Mouse (Mus musculus): ENCODE measurements at regions not wholly inside any gene's neighbourhood (a gene's known extent, or its start where the extent isn't known, plus 50 kb on each side); places are given as distances from the start of the nearest gene placed in this dataset.

- POLR2A ChIA-PET, result no interaction called here
- CTCF ChIA-PET, result no interaction called here
Measured at GRCm38 (mm10) chr1:76080241-76080640, 534.2 kb downstream of the Slc4a3 start.

- ChIA-PET CTCF (interaction anchor here in 2 of 4 experiments (0.5 to 0.6 kb wide), 2 partner anchors 48 to 1115 kb away, joined by 3 to 4 read pairs; no protein-coding TSS in a partner anchor), POLR2A (no interaction called here)
Measured at GRCm38 (mm10) chr1:76081700-76082099, 535.6 kb downstream of the Slc4a3 start.

DNA sequence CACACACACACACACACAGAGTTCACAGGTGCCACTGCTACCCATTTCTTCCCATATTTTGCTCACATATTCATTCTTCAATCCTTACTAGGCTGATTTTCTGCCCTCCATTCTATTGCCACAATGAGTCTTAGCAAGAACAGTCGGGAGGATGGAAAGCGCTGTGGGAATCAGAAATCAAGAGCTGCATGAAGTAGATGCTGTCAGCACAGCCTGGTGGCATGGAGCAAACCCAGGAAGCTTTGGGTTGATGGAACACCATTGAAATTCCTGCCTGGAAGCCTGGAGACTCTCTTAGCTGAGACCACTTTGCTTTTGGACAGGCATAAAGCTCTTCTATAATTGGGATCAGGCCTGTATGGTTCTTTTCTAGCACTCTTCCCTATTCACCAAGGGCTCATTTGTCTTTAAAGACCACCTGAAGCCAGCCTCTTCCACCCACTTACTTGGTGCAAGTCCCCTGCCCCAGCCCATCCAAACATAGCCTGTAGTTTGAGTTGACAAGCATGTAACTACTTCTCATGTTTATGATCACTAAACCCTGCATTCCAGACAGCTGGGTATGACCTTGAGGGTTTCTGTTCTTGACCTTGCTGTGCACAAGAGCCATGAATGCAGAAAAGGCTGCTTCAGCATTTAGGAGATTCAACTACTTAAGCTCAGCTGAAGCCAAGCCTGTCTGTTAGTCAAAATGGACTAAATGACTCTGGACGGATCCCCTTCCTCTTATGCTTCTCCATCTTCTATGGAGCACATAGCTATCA lies 537.4 kb downstream of the Slc4a3 start:
- CTCF ChIA-PET, result no interaction called here

DNA sequence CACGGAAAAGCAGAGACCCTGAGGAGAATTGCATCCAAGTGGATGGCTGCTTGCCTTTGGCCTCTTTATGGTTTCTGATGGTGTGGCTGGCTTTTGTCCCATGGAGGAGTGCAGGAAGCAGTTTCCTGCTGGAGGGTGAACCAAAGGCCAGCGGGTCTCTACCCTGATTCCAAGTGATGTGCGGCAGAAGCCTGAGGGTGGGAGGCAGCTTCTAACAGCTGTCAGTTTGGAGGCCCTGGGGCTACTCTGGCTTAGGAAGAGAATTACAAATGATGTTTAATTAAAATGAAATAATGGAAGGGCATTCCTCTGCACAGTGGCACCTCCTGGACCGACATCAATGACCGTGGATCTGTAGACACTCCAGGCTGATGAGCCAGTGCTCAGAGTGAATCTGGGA lies 545.0 kb downstream of the Slc4a3 start:
- CTCF ChIA-PET, result no interaction called here
- POLR2A ChIA-PET, result no interaction called here

More for the DNA sequence above, 537.4 kb downstream of the Slc4a3 start:
- POLR2A ChIA-PET, result no interaction called here

DNA sequence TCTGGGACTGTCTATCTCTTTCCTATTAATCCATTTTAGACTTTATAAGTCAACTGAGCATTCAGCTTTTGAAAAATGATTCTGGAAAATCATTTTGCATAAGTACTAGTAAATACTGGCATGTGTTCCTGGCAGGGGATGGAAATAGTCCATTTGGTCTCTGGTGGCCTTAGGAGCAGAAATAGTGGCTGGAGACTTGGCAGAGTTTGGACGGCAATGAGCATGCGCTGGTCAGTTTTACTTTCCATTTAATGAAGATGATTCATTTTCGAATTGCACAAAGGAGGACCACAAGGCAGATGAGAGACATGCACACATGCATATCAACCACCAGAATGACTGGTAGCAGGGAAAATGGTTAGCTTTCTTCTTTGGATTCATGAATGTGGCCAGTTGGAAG lies 567.2 kb downstream of the Slc4a3 start:
- ChIA-PET CTCF (no interaction called here), POLR2A (no interaction called here)

DNA sequence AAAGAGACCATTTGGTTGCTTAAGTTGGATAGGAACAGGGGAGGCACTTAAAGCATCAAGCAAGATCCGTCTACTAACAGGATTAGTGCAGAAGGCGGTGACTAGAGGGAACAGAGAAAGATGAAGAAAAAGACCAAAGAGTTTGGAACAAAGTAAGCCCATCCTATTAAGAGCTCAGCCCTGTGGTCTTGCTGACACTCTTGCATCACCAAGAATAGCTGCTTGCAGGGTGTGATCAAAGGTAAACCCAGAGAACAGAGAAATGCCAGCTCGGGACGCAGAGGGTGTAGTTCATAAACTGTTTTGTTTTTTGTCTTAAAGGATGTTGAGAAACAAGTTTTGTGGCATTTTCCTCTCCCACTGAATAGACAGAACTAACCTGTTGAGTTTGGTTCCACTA lies 574.8 kb downstream of the Slc4a3 start:
- POLR2A ChIA-PET, result interaction anchor here in 1 of 4 experiments (0.7 kb wide), 1 partner anchor 1104 kb away, joined by 5 read pairs; no protein-coding TSS in a partner anchor
- CTCF ChIA-PET, result no interaction called here

DNA sequence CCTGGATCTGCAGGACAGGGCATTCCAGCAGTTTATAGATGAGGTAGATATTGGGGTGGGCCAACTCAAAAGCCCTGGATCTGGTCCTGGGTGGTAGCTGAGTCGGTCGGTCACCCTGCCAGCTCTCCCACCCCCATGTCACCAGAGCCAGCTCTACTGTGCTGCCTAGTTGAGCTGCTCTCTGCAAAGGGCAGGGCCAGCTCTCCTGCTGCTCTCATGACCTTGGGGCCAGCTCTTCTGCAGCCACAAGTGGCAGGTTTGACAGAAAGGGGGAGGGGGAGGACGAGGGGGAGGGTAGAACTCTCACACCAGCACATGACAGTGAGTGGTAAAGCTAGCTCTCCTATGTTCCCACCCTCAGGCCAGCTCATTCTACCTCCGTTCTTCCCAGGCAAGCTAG lies 584.3 kb downstream of the Slc4a3 start:
- ChIA-PET CTCF (interaction anchor here in 2 of 4 experiments (0.6 kb wide), 2 partner anchors 49 to 64 kb away, joined by 4 to 8 read pairs; no protein-coding TSS in a partner anchor), POLR2A (no interaction called here)

GRCm38 (mm10) chr1:76136810-76137209 lies 590.7 kb downstream of the Slc4a3 start:
- ChIA-PET CTCF (no interaction called here), POLR2A (interaction anchor here in 1 of 4 experiments (0.7 kb wide), 1 partner anchor 10 kb away, joined by 3 read pairs; no protein-coding TSS in a partner anchor)

- ChIA-PET CTCF (no interaction called here), POLR2A (no interaction called here)
Measured at GRCm38 (mm10) chr1:76137701-76138100, 591.6 kb downstream of the Slc4a3 start.

DNA sequence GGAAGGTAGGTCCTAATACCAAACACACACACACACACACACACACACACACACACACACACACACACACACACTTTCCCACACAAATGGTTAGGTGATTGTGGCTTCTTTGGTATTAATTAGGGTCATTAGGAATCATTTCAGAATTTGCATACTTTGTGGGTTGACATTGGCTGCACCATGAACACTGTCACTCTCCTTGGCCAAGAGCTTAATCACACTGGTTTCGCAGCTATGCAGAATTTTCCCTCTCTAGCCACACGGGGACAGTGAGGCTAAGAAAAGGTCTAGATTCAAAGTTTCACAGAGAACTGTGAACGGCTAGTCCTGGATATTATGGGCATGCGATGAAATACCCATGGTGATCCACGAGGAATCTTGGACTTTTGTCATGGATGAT lies 597.5 kb downstream of the Slc4a3 start:
- ChIA-PET POLR2A (no interaction called here), CTCF (no interaction called here)

DNA sequence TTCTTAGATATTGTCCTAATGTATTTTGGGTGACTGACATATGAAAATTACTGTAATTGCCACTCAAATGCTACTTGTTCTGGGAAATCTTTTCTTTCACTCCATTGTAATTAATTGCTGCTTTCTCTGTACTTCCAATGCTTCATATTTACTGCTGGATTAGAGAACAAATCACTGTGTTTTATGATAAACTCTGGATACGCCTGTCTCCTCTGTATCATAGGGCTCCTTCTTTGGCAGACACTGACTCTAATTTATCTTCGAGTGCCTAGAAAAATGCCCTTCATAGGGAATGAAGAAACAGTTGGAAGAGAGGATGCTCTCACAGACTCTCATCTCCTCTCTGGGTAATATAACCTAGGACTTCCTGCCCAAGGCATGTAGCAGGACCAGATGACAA lies 602.9 kb downstream of the Slc4a3 start:
- ChIA-PET CTCF (no interaction called here), POLR2A (no interaction called here)

DNA sequence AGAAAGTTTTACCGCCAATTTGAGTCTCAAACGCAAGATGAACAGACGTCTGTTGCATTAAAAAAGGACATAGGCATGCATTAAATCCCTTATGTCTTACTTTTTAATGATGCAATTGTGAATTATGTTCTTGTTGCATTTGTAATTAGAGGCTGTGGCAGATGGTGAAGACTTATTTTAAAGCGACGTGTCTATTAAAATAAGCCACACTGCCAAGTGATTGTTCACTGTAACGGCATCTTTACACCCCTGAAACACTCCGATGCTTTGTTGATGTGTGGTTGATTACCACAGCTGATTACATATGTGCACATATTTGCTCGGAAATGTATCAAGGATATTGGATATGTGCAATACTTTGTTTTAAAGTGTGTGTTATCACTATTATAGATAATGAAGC lies 610.2 kb downstream of the Slc4a3 start:
- ChIA-PET POLR2A (no interaction called here), CTCF (no interaction called here)

DNA sequence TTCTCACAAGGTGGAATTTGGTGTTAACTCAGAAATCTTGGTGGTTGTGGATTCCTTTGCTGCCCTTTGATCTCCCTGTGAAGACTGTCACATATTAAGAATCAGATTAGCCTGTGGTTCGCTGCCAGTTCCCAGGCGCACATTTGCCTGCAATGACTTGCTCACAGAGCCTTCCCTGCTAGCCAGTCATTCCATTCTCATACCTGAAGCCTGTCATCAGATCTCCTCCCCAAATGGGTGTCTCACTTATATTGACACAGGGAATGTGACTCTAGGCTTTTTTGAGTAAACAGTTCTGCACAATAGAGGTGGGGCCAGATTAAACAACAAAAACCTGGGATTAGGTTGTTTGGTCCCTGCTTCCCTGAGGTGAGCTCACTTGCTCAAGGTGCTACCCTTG lies 621.4 kb downstream of the Slc4a3 start:
- CTCF ChIA-PET, result no interaction called here
- POLR2A ChIA-PET, result no interaction called here

- CTCF ChIA-PET, result no interaction called here
- POLR2A ChIA-PET, result no interaction called here
Measured at GRCm38 (mm10) chr1:76181181-76181580, 635.1 kb downstream of the Slc4a3 start.

- CTCF ChIA-PET, result no interaction called here
- POLR2A ChIA-PET, result interaction anchor here in 1 of 4 experiments (0.7 kb wide), 1 partner anchor 536 kb away, joined by 3 read pairs; no protein-coding TSS in a partner anchor
Measured at GRCm38 (mm10) chr1:76194844-76195243, 648.8 kb downstream of the Slc4a3 start.

DNA sequence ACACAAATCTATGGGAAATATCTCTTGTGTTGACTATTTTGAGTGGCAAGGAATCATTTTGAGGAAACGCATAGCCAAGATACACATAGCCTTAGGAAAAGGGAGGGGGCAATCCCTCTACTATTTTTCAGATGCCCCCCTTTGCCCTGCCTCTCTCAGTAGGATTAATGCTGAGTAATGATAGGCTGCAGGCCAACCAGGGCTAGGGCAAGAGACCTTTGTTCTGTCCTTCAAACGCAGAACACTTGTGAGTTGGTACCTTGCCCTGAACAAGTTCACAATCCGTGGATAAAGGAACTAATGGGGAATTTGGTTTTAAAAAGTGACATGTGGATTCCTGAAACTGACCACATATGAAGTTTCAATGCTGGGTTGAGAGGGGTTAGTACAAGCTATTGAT lies 651.6 kb downstream of the Slc4a3 start:
- CTCF ChIA-PET, result no interaction called here
- POLR2A ChIA-PET, result interaction anchor here in 1 of 4 experiments (0.7 kb wide), 1 partner anchor 863 kb away, joined by 3 read pairs; no protein-coding TSS in a partner anchor

GRCm38 (mm10) chr1:76200906-76201305 lies 654.8 kb downstream of the Slc4a3 start:
- CTCF ChIA-PET, result interaction anchor here in 2 of 4 experiments (0.6 kb wide), 2 partner anchors 33 to 480 kb away, joined by 3 to 5 read pairs; no protein-coding TSS in a partner anchor
- POLR2A ChIA-PET, result interaction anchor here in 1 of 4 experiments (0.7 kb wide), 1 partner anchor 831 kb away, joined by 5 read pairs; no protein-coding TSS in a partner anchor

GRCm38 (mm10) chr1:76212486-76212885 lies 666.4 kb downstream of the Slc4a3 start:
- ChIA-PET POLR2A (no interaction called here), CTCF (no interaction called here)

DNA sequence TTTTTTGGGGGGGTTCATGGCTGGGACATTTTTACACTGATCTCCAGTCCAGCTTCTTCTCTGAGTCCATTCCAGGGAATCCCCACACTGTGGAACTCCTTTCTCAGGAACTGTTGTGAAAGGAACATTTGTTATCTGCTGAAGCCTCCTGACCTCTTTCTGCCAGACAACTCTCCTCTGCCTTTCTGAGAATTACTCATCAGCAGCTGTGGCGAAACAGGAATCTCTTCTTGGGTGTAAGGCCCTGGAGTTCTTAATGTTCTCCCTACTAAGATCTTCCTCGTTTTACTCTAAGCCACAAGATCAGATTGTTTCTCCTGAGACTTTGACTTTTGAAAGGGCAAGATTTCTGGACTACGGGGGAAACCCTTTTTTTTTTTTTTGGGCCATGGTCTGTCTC lies 698.7 kb downstream of the Slc4a3 start:
- POLR2A ChIA-PET, result no interaction called here
- CTCF ChIA-PET, result no interaction called here

GRCm38 (mm10) chr1:76246181-76246796 lies 700.2 kb downstream of the Slc4a3 start:
- POLR2A ChIA-PET, result no interaction called here
- CTCF ChIA-PET, result no interaction called here

- POLR2A ChIA-PET, result no interaction called here
- CTCF ChIA-PET, result no interaction called here
Measured at GRCm38 (mm10) chr1:76247126-76247525, 701.1 kb downstream of the Slc4a3 start.

All from embryonic stem cell, embryonic (primary cell).